Mouse (Mus musculus): ENCODE measurements around the gene Tmem229b.

DNA sequence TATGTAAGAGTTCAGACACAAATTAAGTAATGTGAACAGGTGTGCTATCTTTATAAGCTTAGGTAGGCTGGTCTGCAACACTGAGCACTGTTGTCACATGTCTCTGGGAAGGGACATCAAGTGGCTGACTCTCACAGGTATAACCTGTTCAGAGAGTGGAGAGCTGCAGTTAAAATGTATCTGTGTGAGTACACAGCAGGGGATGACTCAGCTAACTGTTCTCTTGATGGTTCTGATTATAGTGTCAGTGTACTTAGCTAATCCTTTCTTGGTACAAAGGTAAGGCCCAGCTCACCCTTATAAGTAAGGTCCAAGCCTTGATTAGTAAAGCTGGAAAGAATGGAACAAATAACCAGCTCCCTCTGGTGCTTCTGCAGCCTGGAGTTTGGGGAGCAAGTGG lies 34.0 kb upstream of the Tmem229b start:
- TF ChIP-seq POLR2A (IDR thresholded peaks at IDR 0.05; ENCODE audit: insufficient read depth, low read depth, low read length) (no peak), CTCF (IDR thresholded peaks at IDR 0.05) (no peak)

All from heart, adult 2 months (tissue).